Mouse (Mus musculus): ENCODE data around the gene Thsd7a.

Thsd7a gene

DNA sequence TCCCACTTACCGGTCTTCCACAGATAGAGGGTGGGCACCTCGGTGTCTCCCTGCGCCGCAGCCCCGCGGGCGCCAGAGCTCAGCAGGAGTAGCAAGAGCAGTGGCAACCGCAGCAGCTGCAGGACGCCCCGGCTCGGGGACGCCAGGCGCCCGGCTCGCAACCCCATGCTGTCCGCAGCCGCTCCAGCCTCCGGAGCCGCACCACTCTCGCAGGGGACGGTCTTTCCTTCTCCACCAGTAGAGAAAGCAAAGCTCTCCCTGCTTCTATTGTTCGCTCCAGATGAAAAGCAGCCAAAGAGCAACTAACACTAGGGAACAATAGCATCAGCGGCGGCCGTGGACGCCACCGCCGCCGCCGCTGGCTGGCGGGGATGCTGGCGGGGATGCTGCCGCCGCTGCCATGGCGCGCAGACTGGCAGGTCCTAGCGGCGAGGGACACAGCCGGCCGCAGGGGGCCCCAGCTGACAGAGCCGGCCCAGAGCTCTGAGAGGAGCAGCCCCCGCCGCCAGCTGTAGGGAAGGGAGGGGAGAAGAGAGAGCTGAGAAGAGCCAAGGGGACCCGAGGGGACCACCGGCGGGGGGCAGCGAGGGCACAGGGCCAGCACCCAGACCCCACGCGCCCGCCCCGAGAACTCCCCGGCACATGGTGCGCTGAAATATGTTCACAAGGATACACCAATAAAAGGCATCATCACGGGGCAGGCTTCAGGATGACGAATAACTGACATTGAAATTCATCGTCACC lies at the start of gene Thsd7a:
Thsd7a (minus strand) TSS at position 624 of the 744 bp plus-strand sequence.
- in situ Hi-C loops (cut with MseI, MboI), result no loop called here

DNA sequence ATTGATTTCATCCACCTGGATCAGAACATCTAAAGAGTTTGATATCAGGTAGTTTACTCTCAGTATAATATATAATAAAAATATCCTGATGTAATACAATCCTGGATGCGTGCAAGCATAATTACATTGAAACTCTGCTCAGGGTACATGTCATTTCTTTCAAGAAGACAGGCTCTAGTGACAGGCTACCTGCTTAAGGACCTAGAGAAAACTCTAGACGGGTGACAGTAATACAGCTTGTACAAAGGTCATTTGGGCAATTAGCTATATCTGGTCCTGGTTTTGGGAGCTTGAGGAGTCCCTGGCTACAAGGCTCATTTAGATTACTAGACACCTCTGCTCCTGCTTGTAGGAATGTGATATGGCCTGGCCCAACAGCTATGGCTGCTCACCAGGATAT lies 37.9 kb upstream of the Thsd7a start:
- in situ Hi-C loops (cut with MseI, MboI), result no loop called here

DNA sequence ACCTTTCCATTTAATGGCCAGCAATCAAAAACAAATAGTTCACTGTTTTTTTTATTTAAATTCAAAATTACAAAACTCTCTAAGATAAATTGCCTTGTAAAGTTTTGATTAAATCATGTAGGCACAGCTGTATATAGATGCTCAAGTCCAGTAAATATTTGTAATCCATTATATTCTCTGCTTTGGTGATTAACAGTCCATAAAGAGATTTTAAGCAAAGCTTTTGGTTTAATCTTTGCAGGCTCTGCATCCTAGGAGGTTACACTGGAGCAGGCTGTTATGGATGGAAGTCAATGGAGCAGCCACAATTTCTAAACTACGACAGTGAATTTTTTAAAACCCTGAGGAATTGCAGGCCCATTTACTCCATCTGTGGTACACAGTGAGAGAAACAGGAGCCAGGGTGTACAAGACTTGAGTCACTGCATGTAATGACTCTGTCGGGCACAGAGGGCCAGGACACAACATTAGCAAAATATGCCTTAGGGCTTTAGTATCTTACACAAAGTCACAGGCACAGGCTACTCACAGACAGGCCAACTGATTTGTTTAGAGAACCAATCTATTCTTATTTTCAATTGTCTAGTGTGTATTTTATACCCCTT lies 37.3 kb upstream of the Thsd7a start:
- in situ Hi-C loops (cut with MseI, MboI), result no loop called here

DNA sequence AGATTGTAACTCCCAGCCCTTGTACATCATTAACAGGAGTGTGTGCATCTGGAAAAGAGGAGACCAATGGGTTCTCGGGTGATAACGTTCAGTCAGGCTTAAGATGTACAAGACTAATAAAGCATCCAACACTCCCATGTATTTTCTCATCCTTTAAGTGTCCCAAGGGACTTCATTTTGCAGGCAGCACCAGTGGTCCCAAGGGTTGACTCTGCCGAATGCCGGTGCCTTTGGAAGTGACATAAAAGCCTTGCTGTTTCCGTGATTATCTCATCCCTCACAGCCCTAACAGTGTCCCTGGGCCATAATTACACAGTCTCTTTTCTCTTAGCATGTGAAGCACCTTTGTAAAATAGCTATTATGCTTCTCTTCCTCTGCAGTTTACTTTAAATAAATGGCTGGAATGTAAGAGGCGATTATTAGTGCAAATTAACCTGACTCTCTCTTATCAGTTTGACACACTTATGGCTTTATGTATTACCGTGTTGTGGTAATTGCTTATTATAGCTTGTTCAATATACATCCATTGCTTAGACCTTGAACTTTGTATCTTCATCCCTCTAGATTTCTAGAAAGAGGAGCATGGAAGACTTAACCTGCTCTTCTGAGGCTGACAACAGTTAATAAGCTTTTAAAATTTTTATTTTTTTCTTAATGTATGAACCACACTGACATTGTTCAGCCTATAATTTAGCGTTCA lies 35.9 kb upstream of the Thsd7a start:
- in situ Hi-C loops (cut with MseI, MboI), result no loop called here

DNA sequence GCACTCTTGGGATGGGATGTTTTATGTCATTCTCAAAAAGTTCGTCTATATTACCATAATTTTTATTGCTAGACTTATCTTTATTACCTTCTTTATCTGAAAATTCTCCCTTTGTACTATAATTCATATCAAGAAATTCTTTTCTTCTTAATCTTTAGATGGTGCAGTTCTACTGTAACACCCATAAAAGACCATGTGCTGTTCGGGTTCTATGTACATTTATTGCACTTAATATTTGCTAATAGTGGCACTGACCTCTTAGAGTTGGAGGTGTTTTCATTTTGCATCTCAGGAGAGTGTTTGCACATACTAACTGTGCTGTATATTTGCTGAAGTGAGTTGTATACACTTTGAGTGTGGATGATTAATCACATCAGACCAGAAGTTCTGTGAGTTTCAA lies 23.6 kb upstream of the Thsd7a start:
- in situ Hi-C loops (cut with MseI, MboI), result no loop called here

DNA sequence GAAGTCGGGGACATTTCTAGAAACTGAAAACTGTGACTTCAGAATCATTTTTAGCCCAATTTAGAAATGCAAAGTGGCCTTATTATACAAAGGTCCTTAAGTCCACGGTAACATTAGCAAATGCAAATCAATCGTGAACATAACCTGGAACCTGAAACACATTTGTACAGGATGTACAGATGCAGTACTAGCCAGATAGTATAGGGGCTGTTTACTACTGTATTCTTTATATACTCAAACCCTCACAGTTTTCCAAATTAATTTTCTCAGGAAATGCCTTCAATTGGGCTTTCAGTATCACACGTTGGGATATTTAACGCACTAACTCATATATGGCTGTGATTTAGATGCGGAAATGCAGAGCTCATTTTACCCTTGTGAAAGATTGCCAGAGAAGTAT lies 16.0 kb upstream of the Thsd7a start:
- in situ Hi-C loops (cut with MseI, MboI), result no loop called here

DNA sequence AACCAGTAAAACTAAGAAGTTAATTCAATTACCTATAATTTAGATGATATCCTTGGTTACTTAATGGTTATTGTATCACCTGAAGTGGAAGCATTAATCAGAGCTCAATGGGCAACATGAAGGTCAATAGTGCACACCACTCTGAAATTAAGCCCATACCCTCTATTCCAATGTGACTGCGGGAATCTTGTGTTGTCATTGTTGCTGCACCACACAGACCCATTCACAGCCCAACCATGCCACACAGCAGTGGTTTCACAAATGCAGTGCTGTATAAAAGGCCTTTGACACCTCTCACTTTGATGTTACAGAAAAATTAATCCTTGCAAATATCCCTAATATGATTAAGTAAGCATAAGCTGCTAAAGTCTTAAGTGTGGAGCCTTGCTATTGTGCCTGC lies 15.4 kb upstream of the Thsd7a start:
- in situ Hi-C loops (cut with MseI, MboI), result no loop called here

DNA sequence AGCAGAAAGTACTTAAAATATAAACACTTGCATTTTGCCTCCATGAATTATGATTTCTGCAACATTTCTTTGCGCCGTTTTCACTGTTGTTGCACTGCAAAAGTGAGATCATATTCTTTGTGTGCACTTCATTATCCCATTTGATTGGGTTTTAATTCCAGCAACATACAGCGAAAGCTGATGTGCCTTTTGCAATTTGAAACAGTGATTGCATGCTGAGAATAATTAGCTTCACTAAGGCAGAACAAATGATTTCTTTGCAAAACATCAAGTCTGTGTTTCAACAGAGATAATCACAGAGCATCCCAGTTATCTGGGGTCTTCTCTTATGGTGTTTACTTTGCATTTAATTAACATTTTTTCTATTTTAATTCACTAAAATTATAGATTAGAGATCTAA lies 14.6 kb upstream of the Thsd7a start:
- in situ Hi-C loops (cut with MseI, MboI), result no loop called here

DNA sequence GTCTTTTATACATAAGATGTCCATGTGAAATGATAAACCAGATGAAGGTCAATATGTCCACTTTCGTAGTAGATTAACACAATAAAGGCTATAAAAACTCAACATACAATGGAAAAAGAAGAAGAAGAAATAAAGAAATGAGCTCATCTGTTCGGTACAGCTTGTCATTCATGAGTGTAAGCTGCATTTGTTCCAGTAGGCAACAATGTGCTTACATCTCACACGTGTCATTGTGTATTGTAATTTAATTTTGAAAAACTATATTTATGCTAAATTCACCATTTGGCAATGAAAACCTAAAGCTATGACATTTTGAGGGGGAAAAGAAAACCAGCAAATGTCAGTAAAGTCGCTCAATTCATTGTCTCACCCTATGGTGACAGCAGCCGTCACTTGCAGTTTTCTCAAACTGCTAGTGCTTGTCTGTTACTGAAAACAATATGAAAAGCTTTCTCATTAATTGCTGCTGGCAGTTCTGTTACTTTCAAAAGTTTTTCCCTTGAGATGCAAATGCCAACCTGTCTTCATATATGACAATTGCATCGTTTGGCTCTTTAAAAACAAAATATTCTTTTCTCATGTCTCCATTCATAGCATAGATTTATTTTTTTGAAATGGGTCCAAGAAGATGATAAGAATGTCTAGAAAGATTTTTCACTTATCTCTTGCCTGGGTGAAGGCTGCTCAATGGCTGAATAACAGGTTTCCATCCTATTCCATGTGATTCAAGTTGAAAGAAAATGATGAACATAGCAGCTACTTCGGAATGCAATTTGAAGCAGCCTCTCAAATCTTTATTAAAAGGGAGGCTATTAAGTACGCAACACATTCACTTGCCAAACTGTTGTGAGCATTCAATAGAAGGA lies 10.4 kb upstream of the Thsd7a start:
- in situ Hi-C loops (cut with MseI, MboI), result no loop called here

DNA sequence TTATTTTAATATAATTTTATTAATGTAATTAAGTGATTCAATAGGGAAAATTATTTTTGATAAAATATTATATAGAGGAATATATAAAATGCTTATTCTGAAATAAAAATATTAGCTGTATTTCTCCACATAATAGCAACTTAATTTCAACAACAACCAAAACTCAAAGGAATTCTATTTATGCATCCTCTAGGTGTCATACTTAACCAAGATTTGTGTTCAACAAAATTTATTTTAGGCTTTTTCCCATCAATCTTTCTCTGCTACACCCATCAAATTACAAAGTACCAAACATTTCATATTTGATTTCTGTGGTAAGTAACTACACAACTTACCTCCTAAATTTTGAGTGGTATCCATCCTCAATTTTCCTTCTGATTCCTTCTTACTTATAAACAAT lies 3.1 kb upstream of the Thsd7a start:
- in situ Hi-C loops (cut with MseI, MboI), result no loop called here

DNA sequence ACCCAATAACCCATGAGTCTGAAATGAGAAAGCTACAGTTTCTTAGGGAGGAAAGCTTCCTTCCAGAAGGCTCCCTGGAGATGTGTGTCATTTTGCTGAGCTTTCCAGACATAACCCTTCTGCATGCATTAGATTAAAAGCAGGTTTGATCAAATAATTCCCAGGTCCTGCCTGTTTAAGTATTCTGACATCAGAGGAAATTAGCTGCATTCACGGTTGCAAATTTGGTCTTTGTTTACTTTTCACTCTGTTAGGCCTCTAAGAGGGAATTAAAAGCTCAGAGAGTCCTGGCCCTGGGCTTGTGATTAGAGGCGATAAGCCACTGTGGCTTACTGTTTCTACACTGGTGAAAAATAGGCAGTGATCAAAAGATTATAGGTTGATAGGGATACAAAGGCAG lies 1.2 kb upstream of the Thsd7a start:
- in situ Hi-C loops (cut with MseI, MboI), result no loop called here

DNA sequence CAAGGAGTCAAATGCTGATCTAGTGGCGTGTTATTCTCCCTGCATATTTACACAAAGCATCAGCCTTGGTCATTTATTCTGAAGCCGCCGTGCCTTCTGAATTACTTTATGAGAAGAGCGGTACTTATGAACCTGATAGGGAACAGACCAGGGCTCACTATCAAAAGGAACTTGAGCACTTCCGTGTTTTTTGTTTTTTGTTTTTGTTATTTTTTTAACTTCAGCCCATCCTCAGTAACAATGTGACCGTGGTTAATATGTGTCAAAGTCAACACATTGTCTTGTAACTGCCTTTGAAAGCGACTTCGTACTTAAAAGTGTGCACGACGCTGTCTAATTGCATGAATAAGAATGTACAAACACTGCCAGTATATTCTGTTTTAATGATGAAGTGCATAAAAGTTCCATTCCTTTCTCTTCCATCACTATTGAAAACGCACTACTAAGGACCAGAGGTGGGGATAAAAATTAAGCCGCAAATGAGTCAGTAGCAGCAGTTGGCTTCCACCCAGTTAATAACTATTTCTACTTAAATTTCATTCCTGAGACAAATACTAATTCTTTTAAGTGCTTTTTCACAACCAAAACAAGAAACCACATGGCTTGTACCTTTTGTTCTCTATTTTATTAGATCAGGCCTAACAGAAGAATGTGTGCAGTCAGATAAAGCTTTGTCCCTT lies 461 bp upstream of the Thsd7a start:
- in situ Hi-C loops (cut with MseI, MboI), result no loop called here

DNA sequence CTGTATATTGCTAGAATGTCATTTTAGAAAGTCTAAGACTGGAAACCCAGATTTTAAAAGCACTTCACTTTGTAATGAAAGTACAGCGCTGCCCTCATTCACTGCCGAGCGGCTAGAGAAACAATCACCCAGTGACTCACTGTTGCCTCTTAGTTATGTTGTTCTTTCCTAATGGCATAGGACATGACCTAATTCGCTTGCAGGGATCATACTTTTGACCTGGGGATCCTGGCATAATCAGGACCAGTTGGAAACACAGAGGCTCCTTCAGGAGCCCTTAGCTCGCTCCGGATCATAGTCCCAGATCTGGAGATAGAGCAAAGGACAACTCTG lies 790 bp downstream of the Thsd7a start:
- in situ Hi-C loops (cut with MseI, MboI), result no loop called here

DNA sequence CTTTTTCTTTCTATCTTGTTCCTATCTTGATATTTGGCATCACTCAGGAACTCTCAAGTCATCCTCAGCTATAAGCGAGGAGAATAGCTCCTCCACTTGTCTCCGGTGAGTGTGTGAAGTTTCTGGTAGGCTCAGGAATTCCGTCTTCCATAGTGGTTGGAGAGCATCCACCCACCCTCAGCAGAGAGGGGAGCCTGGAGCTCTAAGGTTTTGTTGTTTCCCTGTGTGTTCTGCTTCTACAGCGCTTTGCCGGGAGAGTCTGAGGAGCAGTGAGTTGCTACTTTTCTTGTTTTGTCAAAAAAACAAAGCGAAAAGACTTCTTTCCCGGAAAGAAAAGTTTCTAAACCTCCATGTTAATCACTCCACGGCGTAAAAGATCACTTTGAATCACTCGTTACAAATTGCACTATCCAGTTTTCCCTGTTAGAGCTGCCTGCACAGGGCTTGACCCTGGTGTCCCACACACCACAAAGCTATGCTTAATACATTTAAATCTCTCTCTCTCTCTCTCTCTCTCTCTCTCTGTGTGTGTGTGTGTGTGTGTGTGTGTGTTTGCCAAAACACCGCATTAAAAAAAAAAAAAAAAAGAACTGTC lies 1.3 kb downstream of the Thsd7a start:
- in situ Hi-C loops (cut with MseI, MboI), result no loop called here

DNA sequence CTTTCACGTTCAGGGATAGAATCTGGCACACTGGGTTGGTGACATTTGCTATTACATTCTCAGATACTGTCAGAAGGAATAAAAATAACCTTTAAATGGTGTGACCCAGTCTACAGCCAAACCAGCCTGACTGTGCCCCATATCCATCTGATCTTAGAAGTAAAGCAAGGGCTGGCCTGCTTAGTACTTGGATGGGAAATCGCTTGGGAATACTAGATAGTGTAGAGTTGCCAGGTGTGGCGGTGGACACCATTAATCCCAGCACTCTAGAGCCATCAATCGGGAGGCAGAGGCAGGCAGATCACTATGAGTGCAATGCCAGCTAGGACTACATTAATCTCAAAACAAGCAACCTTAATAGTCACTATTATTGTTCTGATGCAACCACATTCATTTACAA lies 6.4 kb downstream of the Thsd7a start:
- in situ Hi-C loops (cut with MseI, MboI), result no loop called here

DNA sequence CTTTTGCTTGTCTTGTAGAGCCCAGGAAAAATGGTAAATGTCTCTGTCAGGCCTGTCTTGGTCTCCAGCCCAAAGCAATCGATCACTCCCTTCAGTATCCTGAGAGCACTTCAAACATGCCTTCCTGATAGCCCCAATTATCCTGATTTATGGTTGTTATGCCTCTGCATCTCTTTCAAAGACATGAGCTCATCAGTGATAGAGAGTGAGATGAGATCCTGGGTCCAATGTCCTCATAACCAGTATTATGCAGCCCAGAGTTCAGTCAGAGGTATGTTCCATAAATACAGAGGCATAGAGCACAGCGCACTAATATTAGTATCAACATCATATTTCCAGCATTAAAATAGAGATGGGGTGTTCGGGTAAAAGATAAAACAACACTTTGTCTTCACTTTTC lies 15.3 kb downstream of the Thsd7a start:
- in situ Hi-C loops (cut with MseI, MboI), result no loop called here

DNA sequence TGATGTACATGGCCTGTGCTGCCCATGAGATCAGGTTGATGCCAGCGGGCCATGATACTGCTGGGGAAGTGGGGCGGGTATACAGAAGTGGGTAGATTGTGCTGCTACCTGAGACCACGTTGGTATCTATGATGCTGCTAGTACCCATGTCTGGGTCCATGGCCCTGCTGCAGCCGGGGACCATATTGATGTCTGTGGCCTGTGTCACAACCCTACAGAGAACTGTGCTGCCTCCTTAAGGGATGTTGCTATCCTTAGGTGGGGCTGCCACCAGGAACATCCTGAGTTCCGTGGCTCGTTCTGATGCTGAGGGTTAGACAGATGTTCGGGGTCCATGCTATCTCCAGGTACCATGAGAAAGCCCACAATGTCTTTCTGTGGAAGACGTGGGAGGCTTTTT lies 33.1 kb downstream of the Thsd7a start:
- in situ Hi-C loops (cut with MseI, MboI), result no loop called here

DNA sequence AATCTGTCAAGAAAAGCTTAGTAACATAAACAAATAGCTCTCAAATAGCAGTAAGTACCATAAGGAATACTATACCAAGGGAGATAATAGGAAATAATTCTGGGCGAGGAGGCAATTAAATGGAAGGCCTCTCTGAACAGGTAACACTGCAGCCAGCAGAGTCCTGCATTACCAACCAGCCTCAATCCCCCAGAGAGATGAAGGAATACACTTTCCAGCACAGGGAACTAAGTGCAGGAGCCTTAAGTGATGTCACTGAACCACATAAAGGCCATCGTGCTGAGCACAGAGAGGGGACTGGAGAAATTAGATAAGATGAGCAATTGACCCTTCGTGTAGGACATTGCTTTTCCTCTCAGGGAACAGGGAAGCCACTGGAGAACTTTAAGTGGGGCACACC lies 36.6 kb downstream of the Thsd7a start:
- in situ Hi-C loops (cut with MseI, MboI), result no loop called here

DNA sequence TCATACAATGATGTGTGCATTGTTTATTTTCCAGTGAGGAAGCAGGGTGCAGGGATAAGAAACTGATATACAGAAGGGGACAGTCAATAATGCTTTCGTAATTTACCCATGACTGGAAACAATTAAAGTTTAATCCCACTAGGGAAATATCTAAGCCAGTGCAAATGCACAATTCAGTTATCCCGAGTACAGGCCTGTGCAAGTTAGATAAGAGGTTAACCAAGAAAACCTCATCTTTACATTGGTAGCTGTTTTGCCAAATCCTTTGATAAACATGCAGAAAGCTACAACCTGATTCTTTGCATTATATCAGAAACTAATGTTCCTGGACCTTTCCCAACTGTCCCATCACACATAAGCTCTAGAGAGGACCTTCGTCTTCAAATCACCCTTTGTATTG lies 46.3 kb downstream of the Thsd7a start:
- in situ Hi-C loops (cut with MseI, MboI), result no loop called here

DNA sequence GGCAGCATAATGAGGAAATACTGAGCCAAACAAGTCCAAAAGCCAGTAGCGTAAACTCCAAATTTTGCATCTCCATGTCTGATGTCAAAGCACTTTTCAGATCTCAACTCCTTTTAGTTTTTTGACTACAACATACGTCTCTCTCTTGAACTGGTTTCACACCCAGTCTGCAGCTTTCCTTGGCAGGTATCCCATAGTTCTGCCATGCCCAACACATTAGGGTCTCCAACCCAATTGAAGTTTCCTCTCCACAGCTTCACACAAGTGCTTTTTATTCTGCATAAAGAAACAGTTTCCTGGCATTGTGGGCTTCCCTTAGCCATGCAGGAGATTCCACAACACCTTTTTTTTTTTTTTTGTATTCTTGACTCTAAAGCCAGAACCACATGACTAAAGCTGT lies 50.1 kb downstream of the Thsd7a start:
- in situ Hi-C loops (cut with MseI, MboI), result no loop called here

DNA sequence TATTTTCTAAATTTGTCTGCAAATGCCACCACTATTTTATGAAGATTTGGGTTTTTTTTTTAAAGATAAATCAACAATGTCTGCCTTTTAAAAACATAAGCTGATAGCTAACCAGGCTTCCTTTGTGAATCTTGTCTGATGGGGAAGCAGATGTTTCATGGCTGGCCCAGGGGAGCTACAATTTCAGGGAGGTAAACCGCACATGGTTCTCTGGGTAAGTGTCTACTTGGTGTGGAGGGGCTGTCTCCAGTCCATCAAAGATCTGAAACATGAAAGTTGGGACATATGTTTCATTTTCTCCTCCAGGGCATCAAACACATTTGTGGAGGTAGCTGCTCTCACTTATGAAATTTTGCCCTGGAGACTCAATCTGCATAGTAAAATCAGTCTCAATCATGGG lies 55.5 kb downstream of the Thsd7a start:
- in situ Hi-C loops (cut with MseI, MboI), result no loop called here
